Mouse (Mus musculus) left cerebral cortex, postnatal 14 days (tissue): Measurements from ENCODE around the gene Dhrs13. TPM values are rescaled to one million over a fixed set of nuclear protein-coding genes. Genes with fewer than 3 reads are reported as not detected.
A peak's percentile ranks its signal among the peaks of the same experiment; 100 is the strongest.
"Not testable (repeated sequence)": the region's sequence is repeated elsewhere in the genome, so short reads cannot be mapped to it uniquely, and the experiment has no call there.

ENCODE experiments used
- DNase-seq, 2 experiments: peaks; one replicate each; pipeline ENCODE4 v3.0.0; 2021 to 2022; ENCODE audit warnings: low spot score in 2 of 2, mixed read lengths in 1 of 2
- intact Hi-C: fragments of 180-260 bp; cut with DNase I; formaldehyde crosslinking; loops from one replicate; pipeline ENCODE4 v1.15.1; 2025
- total RNA-seq, 2 experiments: library from RNA; stranded (reverse); gene quantifications; 2 replicates each; pipeline ENCODE4 v1.2.3; 2021

Gene Dhrs13
- total RNA-seq, 2 experiments from 2014 or later: 14.8 to 16.4 TPM

DNA sequence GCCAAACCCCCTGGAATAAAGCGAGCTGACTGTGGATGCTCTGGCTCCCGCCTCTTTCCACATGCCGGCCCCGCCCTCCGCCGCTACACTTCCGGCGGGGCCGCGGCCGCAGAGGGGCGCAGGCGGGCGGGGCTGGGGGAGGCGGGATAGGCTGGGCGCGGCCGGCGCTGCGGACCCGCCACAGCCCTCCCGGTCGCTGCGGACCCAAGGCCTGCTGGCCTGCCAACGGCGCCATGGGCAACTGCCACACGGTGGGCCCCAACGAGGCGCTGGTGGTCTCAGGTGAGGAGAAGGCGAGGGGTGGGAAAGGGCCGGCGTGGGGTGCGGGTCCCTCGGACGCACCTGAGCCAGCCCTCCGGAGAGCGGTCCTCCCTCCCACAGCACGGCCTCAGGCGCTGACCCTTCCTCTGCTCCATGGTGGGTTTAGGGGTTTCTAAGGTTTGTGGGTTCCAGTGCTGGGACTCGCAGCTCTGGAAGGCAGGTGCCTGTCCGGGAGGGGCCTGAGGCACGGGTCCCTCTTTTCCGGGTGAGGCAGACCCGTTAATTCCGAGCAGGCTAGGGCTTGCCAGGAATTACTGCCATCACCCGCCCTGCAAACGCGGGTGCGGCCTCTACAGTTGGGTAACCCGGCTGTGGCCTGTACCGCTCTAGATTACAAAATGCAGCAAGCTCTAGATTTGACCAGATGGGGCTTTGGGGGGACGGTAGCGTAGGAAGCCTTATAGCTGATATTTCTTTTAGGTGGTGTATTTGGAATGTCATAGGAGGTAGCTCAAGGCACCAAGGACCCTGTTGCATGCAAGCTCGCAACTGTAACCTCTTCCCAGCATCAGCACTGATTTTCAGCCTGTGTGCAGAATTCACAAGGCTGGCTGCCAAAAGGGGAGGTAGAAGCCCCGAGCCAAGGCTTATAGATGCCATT is 6.0 kb downstream of the Dhrs13 start, which contains the start of gene Flot2:
TSS of gene Flot2 (plus strand) at position 101 of the 922 bp plus-strand sequence.
- DNase-seq: peak; percentile 30 to 44
- intact Hi-C loops: loop anchor here (5.0 kb wide), 1 partner anchor 139 kb away; the partner anchor contains the start of genes Nek8 and Tlcd1

DNA sequence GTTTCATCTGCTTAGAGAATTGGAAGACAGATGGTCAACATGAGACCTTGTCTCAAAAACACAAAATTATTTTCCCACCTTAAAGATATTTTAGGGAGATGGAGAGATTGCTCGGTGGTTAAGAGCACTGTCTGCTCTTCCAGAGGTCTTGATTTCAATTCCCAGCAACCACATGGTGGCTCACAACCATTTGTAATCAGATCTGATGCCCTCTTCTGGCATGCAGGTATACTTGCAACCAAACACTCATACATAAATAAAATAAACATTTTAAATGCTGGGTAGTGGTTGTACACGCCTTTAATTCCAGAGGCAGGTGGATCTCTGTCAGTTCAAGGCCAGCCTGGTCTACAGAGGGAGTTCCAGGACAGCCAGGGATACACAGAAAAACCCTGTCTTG is 8.8 kb downstream of the Dhrs13 start:
- intact Hi-C loops: no loop called here
- DNase-seq: no peak

DNA sequence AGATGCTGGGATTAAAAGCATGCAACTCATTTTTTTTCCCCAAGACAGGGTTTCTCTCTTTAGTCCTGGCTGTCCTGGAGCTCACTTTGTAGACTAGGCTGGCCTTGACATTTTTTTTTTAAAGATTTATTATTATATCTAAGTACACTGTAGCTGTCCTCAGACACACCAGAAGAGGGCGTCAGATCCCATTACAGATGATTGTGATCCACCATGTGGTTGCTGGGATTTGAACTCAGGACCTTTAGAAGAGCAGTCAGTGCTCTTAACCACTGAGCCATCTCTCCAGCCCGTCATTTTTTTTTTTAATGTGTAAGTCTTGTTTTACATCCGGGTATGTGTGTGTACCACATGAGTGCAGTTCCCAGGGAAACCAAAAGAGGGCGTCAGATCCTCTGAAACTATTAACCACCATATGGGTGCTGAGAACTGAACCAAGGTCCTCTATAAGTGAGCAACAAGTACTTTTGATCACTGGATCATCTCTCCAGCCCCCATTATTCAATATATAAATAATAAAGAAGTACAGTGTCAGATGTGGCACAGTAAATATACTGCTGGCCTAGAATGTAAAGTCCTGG is 10.3 kb downstream of the Dhrs13 start:
- intact Hi-C loops, DNase-seq: not testable (repeated sequence)

DNA sequence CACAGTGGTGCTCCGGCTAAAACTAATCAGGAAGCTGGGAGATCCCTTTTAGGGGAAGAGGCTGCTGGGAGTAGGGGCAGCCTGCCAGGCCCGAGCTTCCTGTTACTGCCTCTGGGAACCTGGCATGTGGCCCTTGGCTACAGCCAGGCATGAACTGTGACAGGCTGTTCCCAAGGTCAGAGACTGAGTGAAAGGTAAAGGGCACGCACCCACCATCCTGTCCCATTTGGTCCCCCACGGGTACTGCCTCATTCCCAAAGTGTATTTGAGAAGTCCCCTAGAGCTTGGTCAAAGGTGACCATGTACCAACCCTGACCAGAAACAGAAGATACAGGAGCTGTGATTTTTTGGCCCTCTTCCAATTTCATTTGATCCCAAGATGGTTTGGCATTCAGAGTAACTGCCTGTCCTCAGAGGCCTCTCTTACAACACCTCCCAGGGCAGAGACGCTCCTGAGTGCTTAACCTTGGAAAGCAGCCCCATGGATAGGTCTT is 12.7 kb downstream of the Dhrs13 start:
- intact Hi-C loops: no loop called here

DNA sequence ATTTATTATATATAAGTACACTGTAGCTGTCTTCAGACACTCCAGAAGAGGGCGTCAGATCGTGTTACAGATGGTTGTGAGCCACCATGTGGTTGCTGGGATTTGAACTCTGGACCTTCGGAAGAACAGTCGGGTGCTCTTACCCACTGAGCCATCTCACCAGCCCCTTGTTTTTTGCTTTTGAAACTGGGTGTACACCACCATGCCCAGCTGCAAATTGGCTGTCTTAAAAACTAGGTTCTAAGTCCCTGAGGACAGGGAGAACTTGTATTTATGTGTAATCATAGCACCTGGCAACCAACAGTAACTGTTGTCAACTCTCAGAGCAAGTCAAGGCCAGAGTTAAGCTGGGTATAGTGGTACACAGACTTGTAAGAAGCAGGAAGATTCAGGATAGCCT is 16.6 kb downstream of the Dhrs13 start:
- intact Hi-C loops, DNase-seq: not testable (repeated sequence)

More for the DNA sequence above, 12.7 kb downstream of the Dhrs13 start:
- peak; percentile 55 for DNase-seq

DNA sequence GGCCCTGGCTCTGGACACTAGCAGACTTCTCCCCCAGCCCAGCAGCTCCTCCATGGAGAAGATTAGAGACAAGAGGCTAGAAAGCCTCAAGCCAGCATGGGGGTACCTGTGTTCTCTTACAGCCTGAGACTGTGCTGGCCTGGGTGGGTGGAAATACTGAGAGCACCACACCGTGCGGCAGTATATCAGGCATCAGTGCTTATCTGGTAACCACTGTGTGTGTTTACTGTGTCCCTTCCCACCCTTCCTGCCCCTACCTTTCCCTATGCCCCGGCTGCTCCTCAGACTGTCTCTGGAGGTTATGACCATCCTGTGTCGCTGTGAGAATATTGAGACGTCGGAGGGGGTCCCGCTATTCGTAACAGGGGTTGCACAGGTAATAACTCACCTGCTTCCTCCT is 21.0 kb downstream of the Dhrs13 start:
- DNase-seq: no peak
- intact Hi-C loops: no loop called here

DNA sequence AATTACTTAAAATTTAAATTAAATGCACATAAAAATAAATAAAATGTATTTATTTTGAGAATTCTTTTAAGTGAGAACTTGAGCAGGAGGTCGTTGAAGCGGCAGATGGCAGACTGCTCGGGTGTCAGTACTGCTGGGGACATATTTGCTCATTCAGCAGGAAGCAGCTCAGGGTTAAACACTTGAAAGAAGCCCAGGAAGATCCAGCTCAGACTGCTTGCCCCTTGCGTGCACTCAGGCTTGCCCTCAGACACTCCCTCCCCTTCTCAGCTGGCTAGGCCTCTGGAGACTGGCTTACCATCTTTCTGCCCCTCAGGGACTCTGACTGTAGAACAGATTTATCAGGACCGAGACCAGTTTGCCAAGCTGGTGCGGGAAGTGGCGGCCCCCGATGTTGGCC is 24.9 kb downstream of the Dhrs13 start:
- intact Hi-C loops: no loop called here

DNA sequence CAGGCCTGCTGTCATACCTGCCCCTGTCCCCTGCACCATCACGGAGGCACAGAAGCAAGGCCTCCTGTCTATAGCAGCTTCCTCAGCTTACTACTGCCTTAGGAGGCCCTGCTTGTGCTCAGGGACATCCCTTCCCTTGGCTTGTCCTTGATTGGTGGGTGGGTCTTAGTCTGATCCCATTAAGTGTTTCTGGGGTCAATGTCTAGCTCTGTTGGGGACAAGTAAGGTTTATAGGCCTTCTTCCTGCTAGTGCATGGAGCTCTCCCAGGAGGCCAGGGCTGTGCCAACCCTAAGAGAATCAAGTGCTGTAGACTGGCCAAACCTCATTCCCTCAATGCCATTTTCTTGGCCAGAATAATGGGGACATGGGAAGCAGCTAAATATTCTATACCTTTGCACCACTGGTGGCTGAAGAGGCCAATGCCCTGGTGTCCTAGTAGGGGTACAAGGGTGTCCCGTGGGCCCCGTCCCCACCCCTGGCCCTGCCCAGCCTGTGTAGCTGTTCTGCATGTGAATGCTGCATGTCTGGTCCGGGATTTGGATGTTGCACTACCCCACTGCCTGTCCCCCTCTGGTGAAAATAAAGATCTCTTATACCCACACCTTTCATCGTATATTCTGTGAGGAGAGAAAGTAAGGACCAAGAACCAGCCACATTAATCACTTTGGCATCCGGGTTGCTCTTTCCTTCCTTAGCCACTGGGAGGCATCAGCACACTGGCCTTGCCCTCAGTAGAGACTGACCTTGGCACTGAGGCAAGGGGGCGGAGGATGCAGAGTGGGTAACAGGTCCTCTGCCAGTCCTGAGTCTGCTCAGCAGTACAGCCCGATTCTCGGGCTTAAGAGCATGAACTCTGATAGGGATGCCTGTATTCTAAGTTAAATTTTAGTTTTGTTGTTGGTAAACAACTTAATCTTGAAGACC is 28.0 kb downstream of the Dhrs13 start:
- intact Hi-C loops: loop anchor here (1.0 kb wide), 1 partner anchor 118 kb away; no protein-coding TSS in a partner anchor
- DNase-seq: peak; percentile 64 to 67

More for the DNA sequence above, 24.9 kb downstream of the Dhrs13 start:
- DNase-seq: no peak

DNA sequence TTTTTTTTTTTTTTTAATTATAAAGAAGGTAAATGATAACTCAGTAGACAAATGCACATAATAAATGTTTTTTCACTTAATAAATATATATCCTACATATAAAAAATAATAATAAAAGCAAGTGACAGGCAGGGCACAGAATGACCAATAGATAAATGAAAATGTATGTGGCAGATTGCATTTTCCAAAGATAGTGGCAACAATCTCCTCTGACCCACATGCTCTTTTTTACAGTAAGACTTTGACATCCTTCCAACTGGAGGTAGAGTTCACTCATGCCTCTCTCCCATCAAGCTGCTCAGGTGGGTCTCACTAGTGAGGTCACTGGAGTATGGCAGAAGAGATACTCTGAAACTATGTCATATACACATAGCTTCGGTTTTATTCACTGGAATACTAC is 30.5 kb downstream of the Dhrs13 start:
- intact Hi-C loops: no loop called here
- no peak for DNase-seq

DNA sequence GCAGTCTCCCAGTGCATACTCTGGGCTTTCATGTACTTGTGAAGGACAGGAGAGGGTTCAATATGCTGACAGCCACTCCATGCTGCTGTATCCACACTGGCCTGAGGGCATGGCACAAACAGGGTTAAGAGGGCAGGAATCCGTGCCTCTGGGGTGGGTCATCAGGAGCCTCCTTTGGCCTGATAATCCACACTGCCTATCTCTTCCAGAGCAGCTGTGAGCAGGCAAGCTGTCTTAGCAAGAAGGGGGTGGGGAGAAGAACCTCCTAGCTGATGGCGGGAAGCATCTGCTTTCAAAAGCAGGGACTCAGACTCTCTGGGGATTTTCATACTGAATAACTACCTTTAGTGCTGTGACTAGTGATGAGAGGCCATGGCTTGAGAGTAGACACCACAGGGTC is 33.8 kb downstream of the Dhrs13 start:
- intact Hi-C loops: no loop called here
- no peak for DNase-seq

DNA sequence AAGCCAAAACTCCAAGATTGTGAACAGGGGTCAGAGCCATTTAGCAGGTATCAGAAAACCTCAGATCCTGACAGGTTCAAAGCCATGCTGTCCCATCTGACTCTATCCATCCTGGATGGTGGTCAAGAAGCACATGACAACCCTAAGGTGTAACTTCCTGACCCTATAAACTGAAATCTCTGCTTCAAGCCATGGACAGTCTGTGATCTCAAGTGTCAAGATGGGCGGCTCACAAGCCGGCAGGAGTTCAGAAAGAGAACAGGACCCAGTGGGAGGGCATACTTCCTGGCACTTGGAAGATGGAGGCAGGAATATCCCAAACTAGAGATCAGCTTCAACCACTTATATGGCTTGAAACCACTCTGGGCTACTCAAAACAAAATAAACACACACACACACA is 34.6 kb downstream of the Dhrs13 start:
- DNase-seq: no peak
- intact Hi-C loops: no loop called here

DNA sequence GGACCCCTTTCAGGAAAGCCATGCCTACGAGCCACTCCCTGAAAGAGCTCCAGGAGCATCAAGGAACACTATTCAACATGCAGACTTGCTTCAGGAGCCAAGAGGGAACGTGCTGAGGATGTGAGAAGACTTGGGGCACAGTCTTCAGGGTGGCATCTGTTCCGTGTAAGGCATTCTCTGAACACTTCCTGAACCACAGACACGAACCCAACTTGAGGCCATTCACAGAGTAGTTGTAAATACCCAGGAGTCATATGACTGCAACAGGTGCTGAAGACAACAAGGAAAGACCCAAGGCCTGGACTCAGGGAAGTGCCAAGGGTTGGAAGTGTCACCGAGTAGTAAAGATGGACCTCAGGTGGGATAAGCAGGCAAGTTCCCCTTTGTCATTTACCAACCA is 35.5 kb downstream of the Dhrs13 start:
- intact Hi-C loops: no loop called here
- DNase-seq: no peak

DNA sequence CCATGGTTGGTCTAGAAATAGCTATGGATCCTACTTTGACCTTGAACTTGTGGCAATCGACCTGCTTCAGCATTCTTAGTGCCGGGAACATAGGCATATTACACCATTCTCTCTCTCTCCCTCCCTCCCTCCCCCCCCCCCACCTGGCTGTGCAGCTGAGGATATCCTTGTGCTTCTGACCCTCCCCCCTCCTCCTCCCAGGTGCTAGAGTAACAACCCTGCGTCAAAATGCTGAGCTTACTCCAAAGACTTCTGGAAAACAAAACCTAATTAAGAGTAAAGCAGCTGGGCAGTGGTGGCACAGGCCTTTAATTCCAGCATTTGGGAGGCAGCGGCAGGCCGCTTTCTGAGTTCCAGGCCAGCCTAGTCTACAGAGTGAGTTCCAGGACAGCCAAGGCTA is 37.0 kb downstream of the Dhrs13 start:
- no peak for DNase-seq

DNA sequence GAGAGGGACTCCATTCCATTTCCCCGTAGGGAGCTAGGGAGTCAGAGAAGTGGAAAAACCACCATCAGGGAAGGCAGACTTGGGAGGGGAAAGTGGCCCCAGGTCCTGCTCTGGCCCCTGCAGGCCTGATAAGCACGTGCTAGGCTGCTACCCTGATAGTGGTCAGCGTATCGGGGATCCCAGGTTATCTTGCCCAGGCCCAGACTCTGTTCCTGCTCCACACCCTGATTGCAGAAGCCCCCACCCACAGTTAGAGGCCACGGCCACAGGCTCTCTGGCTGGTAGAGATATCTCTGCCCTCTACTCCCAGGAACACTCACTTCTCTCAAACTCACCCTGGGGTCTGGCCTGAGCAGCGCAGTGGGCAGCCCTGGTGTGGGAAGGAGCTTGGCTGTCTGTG is 37.6 kb downstream of the Dhrs13 start:
- intact Hi-C loops: no loop called here
- DNase-seq: no peak

More for the DNA sequence above, 37.0 kb downstream of the Dhrs13 start:
- intact Hi-C loops: no loop called here

DNA sequence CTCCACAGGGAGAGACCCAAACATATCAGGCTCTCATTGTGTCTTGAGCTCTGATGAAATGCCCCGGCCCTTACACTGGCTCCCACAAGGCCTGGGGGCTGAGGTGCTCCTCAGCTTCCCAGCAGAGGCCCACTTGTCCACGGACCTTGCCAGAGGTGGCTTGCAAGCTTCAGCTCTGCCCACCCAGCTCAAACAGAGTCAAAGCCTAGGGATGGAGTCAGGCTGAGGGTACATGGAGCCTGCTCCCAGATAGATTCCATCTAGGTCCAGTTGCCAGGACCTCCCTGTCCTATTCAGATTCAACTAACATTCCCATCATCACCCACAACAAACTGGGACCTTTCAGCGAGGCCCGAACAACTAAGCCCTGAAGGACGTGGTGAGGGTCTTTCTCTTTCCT is 39.9 kb downstream of the Dhrs13 start:
- intact Hi-C loops: no loop called here
- DNase-seq: no peak

DNA sequence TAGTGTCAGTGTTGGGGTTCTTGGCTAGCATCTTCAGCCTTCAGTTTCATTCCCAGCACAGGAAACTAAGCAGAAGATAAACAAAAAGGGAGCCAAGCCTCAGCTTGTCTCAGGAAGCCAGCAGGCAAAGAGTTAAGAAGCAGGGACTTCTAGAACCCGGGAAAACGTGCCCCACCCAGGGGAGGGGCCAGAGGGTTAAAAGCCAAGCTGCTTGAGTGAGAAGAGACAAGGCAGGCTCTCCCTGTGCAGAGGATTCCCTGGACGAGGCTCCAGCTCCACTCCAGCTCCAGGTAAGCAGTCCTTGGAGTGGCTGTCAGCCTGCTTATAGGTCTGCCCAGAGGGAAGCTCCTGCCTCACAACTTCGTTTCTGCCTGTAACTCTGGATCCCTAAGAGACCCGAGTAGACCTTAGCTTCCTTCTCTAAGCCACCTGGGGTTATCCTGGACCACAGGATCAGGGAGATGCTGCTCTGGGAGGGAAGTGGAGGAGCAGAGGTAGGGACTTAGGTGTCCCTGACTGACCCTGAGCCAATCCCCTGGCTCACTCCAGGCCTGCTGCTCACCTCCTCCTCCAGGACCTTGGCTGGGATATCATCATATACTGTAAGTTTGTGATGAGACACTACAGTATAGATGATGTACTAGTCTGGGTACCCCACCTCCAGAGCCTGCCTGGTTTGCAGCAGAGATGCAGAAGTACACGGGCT is 40.5 kb downstream of the Dhrs13 start:
- no peak for DNase-seq
- intact Hi-C loops: no loop called here

DNA sequence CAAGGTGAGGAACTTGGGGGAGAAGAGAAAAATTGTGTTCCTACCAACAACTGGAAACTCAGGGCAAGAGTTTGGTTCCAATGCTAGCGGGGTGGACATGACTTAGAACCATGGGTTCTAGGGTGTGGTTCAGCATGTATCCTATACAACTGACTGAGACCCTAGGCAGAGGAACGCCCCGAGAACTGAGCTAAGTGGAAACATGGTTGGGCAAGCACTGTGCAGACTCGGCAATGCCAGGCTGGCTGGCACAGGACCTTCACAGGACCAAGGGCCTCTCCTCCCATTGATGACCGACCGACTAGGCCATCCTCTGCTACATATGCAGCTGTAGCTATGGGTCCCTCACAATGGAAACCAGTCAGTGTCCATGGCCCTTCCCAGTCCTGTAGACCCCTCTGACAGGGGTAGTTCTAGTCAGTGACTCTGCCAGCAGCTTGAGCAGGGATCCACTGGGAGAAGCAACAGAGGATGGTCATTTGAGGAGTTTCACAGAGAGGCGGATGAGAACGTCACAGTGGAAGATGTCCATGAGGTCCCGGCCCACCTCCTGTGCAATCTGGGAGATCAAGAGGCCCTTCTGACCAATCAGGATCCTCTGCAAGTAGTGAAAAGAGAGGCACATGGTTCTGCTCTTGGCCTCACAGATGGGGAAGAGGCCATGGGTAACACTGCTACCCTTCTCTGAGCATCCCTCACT is 41.6 kb downstream of the Dhrs13 start:
- no peak for DNase-seq

DNA sequence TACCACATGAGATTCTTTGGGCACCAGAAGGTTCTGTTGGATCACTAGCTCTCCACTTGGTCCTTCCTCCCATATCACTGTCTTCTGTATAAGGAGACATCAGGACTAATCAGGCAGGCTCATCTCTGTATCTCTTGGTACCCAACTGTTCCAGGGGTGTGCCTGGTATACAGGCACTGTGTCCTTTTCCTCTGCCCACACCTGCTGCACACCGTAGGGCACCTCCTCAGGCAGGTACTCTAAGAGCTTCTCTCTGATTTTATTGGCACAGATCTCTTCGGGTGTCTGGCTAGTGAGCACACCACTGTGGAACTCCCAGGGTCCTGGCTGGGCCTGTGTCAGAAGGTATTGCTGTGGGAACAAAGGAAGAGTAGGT is 42.2 kb downstream of the Dhrs13 start:
- no peak for DNase-seq
- intact Hi-C loops: no loop called here

More for the DNA sequence above, 41.6 kb downstream of the Dhrs13 start:
- intact Hi-C loops: no loop called here
